Mouse (Mus musculus): ENCODE results near the gene Hck. TPM values are rescaled to one million over a fixed set of nuclear protein-coding genes. Genes with fewer than 3 reads are reported as not detected.

Gene Hck
- under 1 TPM; 0.61 to 0.67 TPM for polyA plus RNA-seq (2017; shearing (Covaris generic))

GRCm38 (mm10) chr2:153108313-153109264 lies at the start of gene Hck:
Gene Hck, plus strand, starts transcription at chr2:153108468.
- no peak for ATAC-seq

- ATAC-seq: no peak
Observed at GRCm38 (mm10) chr2:153060216-153060615, 48.1 kb upstream of the Hck start.

DNA sequence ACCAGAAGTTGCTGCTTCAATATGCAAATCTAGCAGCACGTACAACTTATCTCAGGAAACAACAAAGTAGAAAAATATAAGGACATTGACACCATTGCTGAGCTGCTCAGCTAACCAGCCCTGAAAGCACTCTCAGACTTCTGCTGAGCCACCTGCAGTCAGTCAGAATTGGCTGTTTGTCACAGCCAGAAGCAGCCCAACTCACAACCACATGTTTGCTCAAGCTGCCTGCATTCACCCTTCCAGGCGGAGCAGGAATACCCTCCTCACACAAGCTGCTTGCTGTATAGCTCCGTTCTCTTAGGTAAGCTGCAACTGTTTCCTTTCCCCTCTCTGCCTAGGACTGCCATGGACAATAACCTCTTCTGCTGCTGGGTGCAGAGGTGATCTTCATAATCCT lies 44.9 kb upstream of the Hck start:
- no peak for ATAC-seq

- ATAC-seq: no peak
Observed at GRCm38 (mm10) chr2:153064190-153064970, 43.9 kb upstream of the Hck start.

DNA sequence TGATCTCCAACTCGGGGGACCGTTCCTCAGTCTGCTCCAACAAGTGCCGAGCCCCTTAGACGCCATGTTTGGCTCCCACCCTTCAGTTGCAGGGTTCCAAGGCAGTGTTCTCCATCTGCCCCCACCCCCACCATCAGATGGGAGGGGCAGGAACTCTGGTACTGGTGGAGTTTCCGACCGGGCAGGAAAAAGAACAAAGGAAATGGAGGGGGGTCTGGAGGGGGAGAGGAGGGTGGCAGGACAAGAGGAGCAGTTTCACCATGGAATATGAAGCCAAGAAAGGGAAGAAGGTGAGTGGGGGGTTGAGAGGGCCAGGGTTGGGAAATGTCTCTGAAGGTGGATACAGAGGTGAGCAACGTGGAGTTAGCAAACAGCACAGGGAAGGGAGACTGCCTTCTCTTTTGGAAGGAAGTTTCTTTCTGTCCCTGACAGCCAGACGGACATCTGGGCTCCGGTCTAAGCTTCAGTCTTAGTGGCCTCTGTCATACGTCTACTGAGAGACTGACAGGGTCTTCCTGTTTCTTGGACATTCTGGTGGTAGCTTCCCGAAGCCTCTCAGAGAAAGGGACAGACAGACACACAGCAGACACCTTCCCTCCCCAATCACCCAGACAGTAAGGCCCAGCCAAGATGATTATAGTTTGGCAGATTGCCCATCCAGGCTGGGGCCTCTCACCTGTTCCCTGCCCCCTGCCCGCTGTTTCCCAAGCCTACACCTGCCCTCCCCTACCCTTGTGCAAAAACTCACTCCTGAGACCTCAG lies 42.3 kb upstream of the Hck start, which contains the start of gene Ccm2l:
Ccm2l (plus strand) TSS at position 209 of the 762 bp plus-strand sequence.
- no peak for ATAC-seq

DNA sequence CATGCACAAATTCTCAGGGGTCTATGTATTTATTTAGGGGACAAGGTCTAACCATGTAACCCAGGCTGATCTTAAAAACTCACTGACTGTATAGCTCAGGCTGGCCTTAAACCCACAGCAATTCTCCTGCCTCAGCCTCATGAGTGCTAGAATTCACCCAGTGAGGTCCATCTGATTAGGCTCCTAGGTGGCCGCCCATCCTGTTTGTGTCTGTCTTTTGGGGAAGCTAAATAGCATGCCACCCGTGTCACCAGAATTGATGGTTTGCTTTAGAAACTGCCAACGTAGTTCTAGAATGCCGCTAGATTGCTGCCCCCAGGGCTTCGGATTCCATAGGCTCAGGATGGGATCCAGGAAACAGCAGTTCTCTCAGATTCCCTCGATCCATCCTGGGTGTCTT lies 41.3 kb upstream of the Hck start:
- no peak for ATAC-seq

DNA sequence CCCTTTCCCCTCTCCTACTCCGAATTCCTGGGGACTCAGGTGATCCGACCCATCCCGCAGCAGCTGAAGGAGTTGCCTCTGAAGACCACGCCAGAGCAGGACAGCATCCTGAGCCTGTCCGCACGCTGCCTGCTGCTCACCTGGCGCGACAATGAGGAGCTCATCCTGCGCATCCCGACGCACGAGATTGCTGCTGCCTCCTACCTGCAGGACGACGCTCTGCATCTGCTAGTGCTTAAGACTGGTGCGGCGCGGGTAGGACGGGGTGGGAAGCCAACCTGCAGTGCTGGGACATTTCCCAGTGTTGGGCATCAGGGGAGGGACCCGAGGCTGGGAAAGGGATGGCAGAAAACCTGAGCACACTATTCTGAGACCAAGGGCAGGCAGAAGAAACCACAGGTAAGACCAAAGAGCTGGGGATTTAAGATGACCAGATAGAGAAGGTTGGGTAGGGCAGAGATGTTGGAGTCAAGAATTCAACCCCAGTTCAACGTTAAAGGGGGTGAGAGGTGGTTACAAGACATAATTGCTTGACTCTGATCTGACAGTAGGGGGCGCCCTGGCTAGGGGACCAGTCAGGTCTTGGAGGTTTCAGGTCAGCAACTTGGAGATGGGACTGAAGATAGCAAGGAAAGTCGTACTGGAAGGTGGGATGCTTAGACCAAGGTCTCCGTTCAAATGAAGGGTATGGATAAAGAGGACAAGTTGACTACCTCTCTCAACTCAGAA lies 37.3 kb upstream of the Hck start:
- no peak for ATAC-seq

GRCm38 (mm10) chr2:153071491-153072184 lies 36.6 kb upstream of the Hck start:
- no peak for ATAC-seq

GRCm38 (mm10) chr2:153074651-153075050 lies 33.6 kb upstream of the Hck start:
- ATAC-seq: no peak

- ATAC-seq: no peak
Observed at GRCm38 (mm10) chr2:153075961-153076360, 32.3 kb upstream of the Hck start.

DNA sequence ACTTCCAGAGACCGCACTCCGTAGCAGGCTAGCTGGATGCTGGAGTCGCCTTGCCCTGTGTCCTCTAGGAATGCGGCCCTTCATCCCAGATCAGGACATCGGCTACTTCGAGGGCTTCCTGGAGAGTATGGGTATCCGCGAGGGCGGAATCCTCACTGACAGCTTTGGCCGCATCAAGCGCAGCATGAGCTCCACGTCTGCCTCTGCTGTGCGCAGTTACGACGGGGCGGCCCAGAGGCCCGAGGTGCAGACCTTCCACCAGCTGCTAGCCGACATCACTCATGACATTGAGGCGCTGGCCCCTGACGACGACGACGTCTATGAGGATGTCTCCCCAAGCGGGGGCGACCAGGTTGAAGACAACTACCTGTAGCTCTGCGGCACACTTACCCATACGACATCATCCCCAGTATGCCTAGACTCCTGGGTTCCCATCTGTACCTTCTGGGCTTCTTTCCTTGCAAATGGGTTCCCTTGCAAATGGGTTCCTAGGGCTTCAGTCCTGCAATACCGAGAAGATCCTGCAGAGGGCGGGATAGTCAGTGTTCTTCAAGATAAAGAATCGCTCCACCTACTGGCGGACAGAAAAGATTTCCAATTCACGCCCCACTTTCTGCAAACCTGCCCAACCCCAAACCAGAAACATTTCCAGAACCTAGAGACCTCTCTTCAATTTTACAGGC lies 27.3 kb upstream of the Hck start:
- ATAC-seq: peak; percentile 53

GRCm38 (mm10) chr2:153081866-153082265 lies 26.4 kb upstream of the Hck start:
- no peak for ATAC-seq

DNA sequence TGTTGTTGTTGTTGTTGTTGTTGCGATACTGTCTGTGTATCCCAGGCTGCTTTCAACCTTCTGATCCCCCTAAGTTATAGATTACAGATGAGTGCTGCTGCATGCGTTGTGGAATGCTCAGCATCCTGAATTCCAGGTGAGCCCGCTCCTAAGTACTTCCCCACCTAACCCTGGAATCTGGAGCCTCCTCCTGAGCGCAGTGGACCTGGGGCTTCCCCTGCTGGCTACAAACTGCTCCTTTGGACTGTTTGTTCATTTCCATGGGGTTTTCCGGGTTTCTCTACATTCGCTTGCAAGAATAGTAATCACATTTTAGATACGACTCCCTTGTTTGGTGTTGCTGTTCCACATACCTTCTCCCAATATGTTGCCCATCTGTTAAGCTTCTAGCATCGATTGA lies 25.0 kb upstream of the Hck start:
- no peak for ATAC-seq

- ATAC-seq: no peak
Observed at GRCm38 (mm10) chr2:153083824-153084223, 24.4 kb upstream of the Hck start.

DNA sequence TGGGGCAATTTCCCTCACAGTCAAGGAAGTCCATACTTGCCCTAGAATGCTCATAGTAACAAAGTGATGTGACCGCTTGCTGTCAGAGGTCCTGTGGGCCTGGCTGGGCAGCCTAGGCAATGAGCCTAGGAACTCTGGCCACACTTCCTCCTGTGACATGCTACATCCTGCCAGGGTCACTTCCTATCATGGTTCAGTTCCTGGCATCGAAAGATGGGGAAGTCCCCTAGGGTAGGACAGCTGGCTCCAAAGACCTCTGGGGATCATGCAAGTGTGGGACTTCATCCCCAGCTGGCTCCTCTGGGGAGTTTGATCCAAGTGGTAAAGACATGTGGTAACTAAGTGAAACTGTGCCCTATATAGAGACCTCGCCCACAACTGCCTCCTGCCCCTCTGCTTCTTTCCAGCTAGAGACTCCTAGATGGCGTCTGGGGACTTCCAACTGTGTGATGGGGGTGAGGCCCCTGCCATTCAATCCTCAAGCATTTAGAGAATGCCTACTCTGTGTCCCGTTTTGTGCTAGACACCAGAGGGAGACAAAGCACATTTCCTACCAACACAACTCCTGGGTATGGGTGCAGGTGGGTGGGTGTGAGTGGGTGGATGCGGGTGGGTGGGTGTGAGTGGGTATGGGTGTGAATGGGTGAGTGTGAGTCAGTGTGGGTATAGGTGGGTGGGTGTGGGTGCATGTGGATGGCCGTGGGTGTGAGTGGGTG lies 23.8 kb upstream of the Hck start:
- ATAC-seq: no peak

- ATAC-seq: no peak
Observed at GRCm38 (mm10) chr2:153085556-153085955, 22.7 kb upstream of the Hck start.

GRCm38 (mm10) chr2:153086166-153086565 lies 22.1 kb upstream of the Hck start:
- no peak for ATAC-seq

DNA sequence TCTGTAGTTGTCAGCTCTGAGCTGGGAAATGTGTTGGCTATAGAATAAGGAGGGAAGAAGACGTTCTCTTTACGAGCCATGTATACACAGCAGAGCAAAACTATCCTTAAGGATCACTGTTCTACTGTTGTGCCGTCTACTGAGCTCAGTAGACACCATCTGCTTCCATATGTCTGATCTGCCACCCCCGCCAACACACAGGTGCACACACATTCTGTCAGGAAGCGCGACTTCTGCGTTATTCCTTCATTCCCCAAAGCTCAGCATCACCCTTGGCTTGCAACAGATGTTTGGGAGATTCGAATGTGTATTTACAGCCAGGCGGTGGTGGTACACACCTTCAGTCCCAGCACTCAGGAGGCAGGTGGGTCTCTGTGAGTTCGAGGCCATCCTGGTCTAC lies 21.2 kb upstream of the Hck start:
- no peak for ATAC-seq

- no peak for ATAC-seq
Observed at GRCm38 (mm10) chr2:153089316-153089715, 19.0 kb upstream of the Hck start.

- ATAC-seq: no peak
Observed at GRCm38 (mm10) chr2:153090551-153091165, 17.6 kb upstream of the Hck start.

All from CD4-positive, CD25-positive, alpha-beta regulatory T cell, adult 4 months (primary cell).